Mouse (Mus musculus) right cerebral cortex, adult 2 months (tissue): Measurements from ENCODE around the gene Met.
A peak's percentile ranks its signal among the peaks of the same experiment; 100 is the strongest.

Experiments
- DNase-seq, 2 experiments: peaks; one replicate each; pipeline ENCODE4 v3.0.0; 2021 to 2022; ENCODE audit warnings: low spot score in 2 of 2

Met gene

DNA sequence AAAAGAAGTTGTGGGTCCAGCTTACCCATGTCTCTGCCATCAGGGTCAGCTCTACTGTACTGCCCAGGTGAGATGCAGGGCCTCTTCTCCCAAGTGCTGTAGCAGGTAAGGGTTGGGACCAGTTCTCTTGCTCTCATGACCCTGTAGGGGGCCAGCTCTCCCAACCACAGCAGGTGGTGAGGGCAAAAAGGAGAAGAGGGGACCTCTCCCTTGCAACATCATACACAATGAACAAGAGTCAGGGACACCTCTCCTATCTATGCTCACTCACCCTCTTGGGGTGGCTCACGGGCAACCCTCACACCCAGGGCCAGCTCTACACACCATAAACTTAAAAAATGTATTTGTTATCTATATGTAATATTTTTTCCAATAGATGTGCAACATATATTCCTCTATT, 143.3 kb downstream of the Met start:
- DNase-seq = no peak

- no peak for DNase-seq
Observed at GRCm38 (mm10) chr6:17611352-17612010, 147.9 kb downstream of the Met start.

- no peak for DNase-seq
Observed at GRCm38 (mm10) chr6:17612652-17613051, 149.1 kb downstream of the Met start.

GRCm38 (mm10) chr6:17620823-17621222, 157.2 kb downstream of the Met start:
- peak in 1 of 2 experiments; percentile 16 for DNase-seq

GRCm38 (mm10) chr6:17621436-17621835, 157.8 kb downstream of the Met start:
- no peak for DNase-seq
